Mouse (Mus musculus) lung, embryonic 15.5 days (tissue): ENCODE measurements around the gene Zscan21. TPM values are rescaled to one million over a fixed set of nuclear protein-coding genes. Genes with fewer than 3 reads are reported as not detected.
A peak's percentile ranks its signal among the peaks of the same experiment; 100 is the strongest.

Experiments
- ATAC-seq: fragments of 200-750 bp; cut with Nextera tagmentation; 2 replicates; pipeline ENCODE4 v1.8.0; 2017; ENCODE audit warnings: moderate number of reproducible peaks, borderline replicate concordance; ENCODE audit not compliant: low FRiP score, low TSS enrichment; ENCODE audit errors: extremely low read depth
- H3K27ac ChIP-seq: fragments of 300-500 bp; sonication (generic); 2 replicates; pipeline ENCODE4 v1.5.1; 2015; ENCODE audit warnings: moderate library complexity, mild to moderate bottlenecking, inconsistent platforms
- H3K27me3 ChIP-seq: fragments of 300-500 bp; sonication (generic); 2 replicates; pipeline ENCODE4 v1.6.1; 2015; ENCODE audit warnings: inconsistent platforms
- H3K36me3 ChIP-seq: fragments of 300-500 bp; sonication (generic); 2 replicates; pipeline ENCODE4 v1.6.1; 2015; ENCODE audit warnings: inconsistent platforms
- H3K4me1 ChIP-seq: fragments of 300-500 bp; sonication (generic); 2 replicates; pipeline ENCODE4 v1.6.1; 2015; ENCODE audit warnings: inconsistent platforms
- H3K4me2 ChIP-seq: fragments of 300-500 bp; sonication (generic); 2 replicates; pipeline ENCODE4 v1.6.1; 2015; ENCODE audit warnings: inconsistent platforms, mild to moderate bottlenecking, moderate library complexity
- H3K4me3 ChIP-seq: fragments of 300-500 bp; sonication (generic); 2 replicates; pipeline ENCODE4 v1.5.1; 2015; ENCODE audit warnings: mild to moderate bottlenecking, inconsistent platforms
- H3K9ac ChIP-seq: fragments of 300-500 bp; sonication (generic); 2 replicates; pipeline ENCODE4 v1.6.1; 2015; ENCODE audit warnings: inconsistent platforms
- H3K9me3 ChIP-seq: fragments of 300-500 bp; sonication (generic); 2 replicates; pipeline ENCODE4 v1.6.1; 2016; ENCODE audit warnings: inconsistent platforms
- WGBS: fragments of 180-500 bp; shearing (Covaris S2); methylation state at CpG from one replicate; pipeline ENCODE4 v1.1.7; 2015; 5-methylcytosine and 5-hydroxymethylcytosine counted together
- microRNA counts: library from miRNA; unstranded; fragments of <30 nt; microRNA quantifications from one replicate; lab custom pipeline; 2016
- microRNA-seq: library from miRNA; unstranded; fragments of <30 nt; microRNA quantifications from one replicate; pipeline ENCODE4, GENCODE M21; 2016
- polyA plus RNA-seq: library from polyadenylated mRNA; unstranded; fragments of >200 nt; fragmentation: Nextera tagmentation; extraction: Ambion mirVana; gene quantifications from 2 replicates; pipeline ENCODE4 v1.2.1, GENCODE M21; 2015

Zscan21 gene
- polyA plus RNA-seq, 1 experiment from 2014 or later = 66.3 TPM

GRCm38 (mm10) chr5:138170936-138171561, 54.3 kb downstream of the Zscan21 start:
- H3K36me3 ChIP-seq = peaks cover 61% of the 10 kb centered on the region
- H3K9ac ChIP-seq = peak overlapping the region; percentile 88
- H3K27me3 ChIP-seq = no peaks in the 10 kb centered on the region
- peaks cover 23% of the 10 kb centered on the region for H3K4me1 ChIP-seq
- ATAC-seq = peak; percentile 88
- H3K4me2 ChIP-seq = peak overlapping the region; percentile 80
- H3K4me3 ChIP-seq = peak overlapping the region; percentile 82
- peak overlapping the region; percentile 97 for H3K27ac ChIP-seq
- under 1% methylated on average over 47 of the region's 47 CpGs for WGBS
- H3K9me3 ChIP-seq = no peaks in the 10 kb centered on the region

DNA sequence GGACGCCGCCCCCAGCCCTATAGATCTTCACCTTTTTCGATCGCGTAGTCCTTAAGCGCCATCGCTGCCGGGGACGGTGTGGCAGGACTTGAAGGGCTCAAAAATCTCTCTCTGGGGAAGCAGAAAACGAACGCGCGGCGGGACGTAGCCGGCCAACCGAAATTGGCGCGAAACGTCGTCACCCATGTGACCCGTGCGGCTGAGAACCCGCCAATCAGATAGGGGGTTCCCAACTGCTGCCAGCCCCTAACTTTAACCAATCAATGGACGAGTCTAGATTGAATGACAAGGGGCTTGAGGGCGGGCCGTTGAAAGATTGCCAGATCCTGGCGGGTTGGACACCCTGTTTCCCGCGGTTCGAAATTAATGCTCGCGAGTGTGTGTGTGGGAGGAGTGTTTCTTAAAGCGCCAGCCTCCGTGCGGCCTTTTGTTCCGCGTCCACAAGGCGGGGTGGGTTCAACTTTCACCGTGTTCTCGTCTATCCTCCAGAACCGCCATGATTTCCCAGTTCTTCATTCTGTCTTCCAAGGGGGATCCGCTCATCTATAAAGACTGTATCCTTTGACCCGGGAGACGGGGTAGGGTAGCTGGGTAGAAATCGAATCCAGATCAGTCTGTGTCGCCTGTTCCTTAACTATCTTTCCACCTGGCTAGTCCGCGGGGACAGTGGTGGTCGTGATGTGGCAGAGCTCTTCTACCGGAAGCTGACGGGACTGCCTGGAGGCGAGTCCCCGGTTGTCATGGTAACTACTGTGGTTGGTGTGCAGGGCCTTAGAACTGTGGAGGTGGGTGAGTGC, 55.2 kb downstream of the Zscan21 start, which contains the start of the genes Ap4m1 and Mcm7:
Gene Ap4m1, plus strand, starts transcription at position 308 of the 797 bp plus-strand sequence.
Gene Mcm7, minus strand, starts transcription at position 728 of the 797 bp plus-strand sequence.
- H3K4me3 ChIP-seq = peak within 1 kb of the TSS; percentile 82

GRCm38 (mm10) chr5:138173217-138173616, 56.5 kb downstream of the Zscan21 start:
- Histone ChIP-seq H3K4me3 (peak overlapping the region; percentile 82; the same call in 1 of the 2 replicates), H3K4me2 (peak overlapping the region; percentile 61; the same call in 1 of the 2 replicates), H3K27ac (0 out of 2 replicates have a peak overlapping the region, but pooled peaks have one; percentile 97), H3K9me3 (no peaks in the 10 kb centered on the region), H3K9ac (no peak overlapping the region), H3K36me3 (peaks cover 59% of the 10 kb centered on the region), H3K4me1 (peaks cover 23% of the 10 kb centered on the region), H3K27me3 (no peaks in the 10 kb centered on the region)
- no peak for ATAC-seq
- 64% methylated on average over 3 of the region's 3 CpGs for WGBS

More for the DNA sequence above, 55.2 kb downstream of the Zscan21 start, which contains the start of the genes Ap4m1 and Mcm7:
- under 1% methylated on average over 54 of the region's 54 CpGs for WGBS
- Histone ChIP-seq H3K27ac (peak within 1 kb of the TSS; percentile 97), H3K36me3 (peaks cover 59% of the 10 kb centered on the region), H3K4me1 (peaks cover 23% of the 10 kb centered on the region), H3K9me3 (no peaks in the 10 kb centered on the region), H3K4me2 (peak within 1 kb of the TSS; percentile 80), H3K27me3 (no peaks in the 10 kb centered on the region), H3K9ac (peak within 1 kb of the TSS; percentile 88)
- peak; percentile 94 for ATAC-seq

MicroRNA genes within 50 kb of the gene (microRNA counts, 519-probe panel; counts per million panel counts)
- 3,376 counts per million, percentile 89 among the panel's probes with 10 or more counts for microRNA mmu-miR-106b (lab: Ali Mortazavi, UCI)
- microRNA mmu-miR-25 (lab: Ali Mortazavi, UCI) = 4,018 counts per million, percentile 96 among the panel's probes with 10 or more counts
- microRNA mmu-miR-93 (lab: Ali Mortazavi, UCI) = 3,323 counts per million, percentile 88 among the panel's probes with 10 or more counts

Small RNA genes within 50 kb of the gene (microRNA-seq; reads per million reads assigned to microRNA genes)
- gene Mir106b = 7,826 reads per million, percentile 93 among the genes with 10 or more reads in this experiment
- 527 reads per million, percentile 71 among the genes with 10 or more reads in this experiment for gene Mir25
- 11,765 reads per million, percentile 95 among the genes with 10 or more reads in this experiment for gene Mir93

Other genes starting within 250 kb of the Zscan21 start
- 0.83 and 1.1 TPM in 2 replicates for gene Pilrb2, start 245.1 kb upstream of the Zscan21 start, polyA plus RNA-seq
- 0.33 and 0.37 TPM in 2 replicates for gene Cyp3a13, start 195.3 kb upstream of the Zscan21 start, polyA plus RNA-seq
- 0.10 and 0.12 TPM in 2 replicates for gene Gjc3, start 153.8 kb upstream of the Zscan21 start, polyA plus RNA-seq
- 0.17 TPM in 1 of 2 replicates, not detected in the other for gene Azgp1, start 135.4 kb upstream of the Zscan21 start, polyA plus RNA-seq
- not detected in 2 replicates for gene Smok3a, start 95.6 kb upstream of the Zscan21 start, polyA plus RNA-seq
- gene Smok3b, start 95.5 kb upstream of the Zscan21 start, polyA plus RNA-seq = not detected in 2 replicates
- gene Smok3c, start 63.7 kb upstream of the Zscan21 start, polyA plus RNA-seq = not detected in 2 replicates
- gene Zkscan1, start 31.8 kb upstream of the Zscan21 start, polyA plus RNA-seq = 15.8 and 16.6 TPM in 2 replicates
- gene Zfp113, start 38.8 kb downstream of the Zscan21 start, polyA plus RNA-seq = 20.8 and 21.3 TPM in 2 replicates
- gene Cops6, start 44.2 kb downstream of the Zscan21 start, polyA plus RNA-seq = 316 and 320 TPM in 2 replicates
- 22.8 and 26.2 TPM in 2 replicates for gene Ap4m1, start 55.1 kb downstream of the Zscan21 start, polyA plus RNA-seq
- gene Mcm7, start 55.5 kb downstream of the Zscan21 start, polyA plus RNA-seq = 216 and 228 TPM in 2 replicates
- 86.7 and 92.3 TPM in 2 replicates for gene Taf6, start 70.5 kb downstream of the Zscan21 start, polyA plus RNA-seq
- 61.0 and 63.5 TPM in 2 replicates for gene Cnpy4, start 70.6 kb downstream of the Zscan21 start, polyA plus RNA-seq
- gene Mblac1, start 77.4 kb downstream of the Zscan21 start, polyA plus RNA-seq = 9.1 and 9.7 TPM in 2 replicates
- not detected in 2 replicates for gene Nxpe5, start 109.0 kb downstream of the Zscan21 start, polyA plus RNA-seq
- gene Lamtor4, start 138.6 kb downstream of the Zscan21 start, polyA plus RNA-seq = 58.1 and 58.6 TPM in 2 replicates
- 4.5 and 5.7 TPM in 2 replicates for gene BC037034, start 147.1 kb downstream of the Zscan21 start, polyA plus RNA-seq
- gene Gal3st4, start 155.9 kb downstream of the Zscan21 start, polyA plus RNA-seq = 1.1 and 2.0 TPM in 2 replicates
- gene Gm43720, start 163.1 kb downstream of the Zscan21 start, polyA plus RNA-seq = 0.13 and 0.24 TPM in 2 replicates
- gene Gpc2, start 163.1 kb downstream of the Zscan21 start, polyA plus RNA-seq = 18.9 and 20.6 TPM in 2 replicates
- 2.6 and 3.6 TPM in 2 replicates for gene Stag3, start 163.3 kb downstream of the Zscan21 start, polyA plus RNA-seq
- 0.39 TPM in 1 of 2 replicates, not detected in the other for gene Pvrig, start 225.1 kb downstream of the Zscan21 start, polyA plus RNA-seq